Mouse (Mus musculus) intestine, embryonic 16.5 days (tissue): Measurements from ENCODE around the gene Slc6a9. TPM values are rescaled to one million over a fixed set of nuclear protein-coding genes. Genes with fewer than 3 reads are reported as not detected.

Experiments used
- ATAC-seq: fragments of 200-750 bp; cut with Nextera tagmentation; 2 replicates; pipeline ENCODE4 v1.8.0; 2017; ENCODE audit warnings: moderate TSS enrichment, moderate library complexity
- H3K27ac ChIP-seq: fragments of 300-500 bp; sonication (generic); 2 replicates; pipeline ENCODE4 v1.5.1; 2014; ENCODE audit warnings: mild to moderate bottlenecking, low read length
- H3K27me3 ChIP-seq: fragments of 300-500 bp; sonication (generic); replicated peaks from 2 replicates; pipeline ENCODE4 v1.6.1; 2014; ENCODE audit warnings: low read length, control low read depth, mixed read lengths; ENCODE audit not compliant: control insufficient read depth, insufficient read depth
- H3K36me3 ChIP-seq: fragments of 300-500 bp; sonication (generic); 2 replicates; pipeline ENCODE4 v1.6.1; 2014; ENCODE audit warnings: low read length, control low read depth; ENCODE audit not compliant: control insufficient read depth, insufficient read depth
- H3K4me1 ChIP-seq: fragments of 300-500 bp; sonication (generic); 2 replicates; pipeline ENCODE4 v1.6.1; 2014; ENCODE audit warnings: low read length, control low read depth, mixed read lengths; ENCODE audit not compliant: control insufficient read depth, insufficient read depth
- H3K4me2 ChIP-seq: fragments of 300-500 bp; sonication (generic); 2 replicates; pipeline ENCODE4 v1.6.1; 2014; ENCODE audit warnings: low read depth, low read length, control low read depth
- H3K4me3 ChIP-seq: fragments of 300-500 bp; sonication (generic); 2 replicates; pipeline ENCODE4 v1.5.1; 2014; ENCODE audit warnings: mild to moderate bottlenecking, low read length
- H3K9ac ChIP-seq: fragments of 300-500 bp; sonication (generic); 2 replicates; pipeline ENCODE4 v1.6.1; 2014; ENCODE audit warnings: low read depth, low read length
- H3K9me3 ChIP-seq: fragments of 300-500 bp; sonication (generic); 2 replicates; pipeline ENCODE4 v1.6.1; 2016; ENCODE audit warnings: low read length, control low read depth; ENCODE audit not compliant: control insufficient read depth
- WGBS: fragments of 180-500 bp; shearing (Covaris S2); extraction: QIAGEN DNeasy Blood & Tissue Kit; methylation state at CpG from one replicate; pipeline ENCODE4 v1.1.7; 2014; 5-methylcytosine and 5-hydroxymethylcytosine counted together
- polyA plus RNA-seq: library from polyadenylated mRNA; unstranded; fragments of >200 nt; fragmentation: Nextera tagmentation; extraction: Ambion mirVana; gene quantifications from 2 replicates; pipeline ENCODE4 v1.2.1, GENCODE M21; 2015

The Slc6a9 gene
- polyA plus RNA-seq, 1 experiment from 2014 or later: 10.8 TPM

- H3K4me3 ChIP-seq: no peak overlapping the region
- peaks cover 19% of the 10 kb centered on the region for H3K4me1 ChIP-seq
- no peak for ATAC-seq
- H3K27ac ChIP-seq: no peak overlapping the region
- no peaks in the 10 kb centered on the region for H3K27me3 ChIP-seq
- no peaks in the 10 kb centered on the region for H3K36me3 ChIP-seq
- H3K9ac ChIP-seq: no peak overlapping the region
- 69% methylated on average over 8 of the region's 8 CpGs for WGBS
- no peaks in the 10 kb centered on the region for H3K9me3 ChIP-seq
- H3K4me2 ChIP-seq: no peak overlapping the region
These were observed 5.6 kb upstream of the Slc6a9 start for GRCm38 (mm10) chr4:117828572-117829145.

DNA sequence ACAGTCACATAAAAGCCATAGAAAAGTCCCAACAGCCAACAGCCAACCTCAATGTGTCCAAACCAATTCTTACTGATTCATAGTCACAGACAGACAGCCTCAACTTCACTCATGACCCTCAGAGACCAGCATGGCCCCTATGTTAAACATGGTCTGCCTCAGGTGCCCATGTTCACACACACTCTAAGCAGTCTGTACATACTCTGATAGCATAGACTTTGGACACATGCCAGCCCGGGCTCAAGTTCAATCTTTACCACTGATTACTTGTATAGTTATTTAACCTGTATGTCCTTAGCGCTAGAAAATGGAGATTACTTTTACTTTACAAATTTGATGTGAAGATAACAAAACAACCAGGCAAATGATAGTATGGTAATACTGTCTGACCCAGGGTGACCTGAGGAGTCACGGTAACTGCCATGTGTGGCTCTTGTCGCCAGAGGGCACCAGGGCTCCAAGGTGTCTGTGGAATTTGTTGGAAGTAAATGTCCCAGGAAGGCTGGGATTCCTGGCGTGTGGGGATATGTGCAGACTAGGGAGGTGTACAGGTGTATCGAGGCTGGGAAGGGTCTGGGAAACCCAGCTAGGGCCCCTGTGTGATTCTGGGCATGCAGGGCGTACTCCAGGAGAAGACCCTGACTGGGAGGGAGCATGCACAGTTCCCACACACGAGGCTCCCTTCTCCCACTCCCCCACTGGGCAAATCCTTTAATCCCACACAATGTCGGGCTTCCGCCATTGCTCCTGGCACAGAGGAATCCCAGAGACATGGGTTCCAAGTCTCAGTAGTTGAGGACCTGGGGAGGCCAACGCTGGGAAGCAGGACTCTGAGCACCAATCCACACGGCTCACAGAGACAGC lies 4.8 kb upstream of the Slc6a9 start:
- peak overlapping the region; percentile 39 for H3K4me2 ChIP-seq
- H3K27ac ChIP-seq: peak overlapping the region; percentile 67
- H3K4me3 ChIP-seq: no peak overlapping the region; the same call in 1 of the 2 replicates
- no peaks in the 10 kb centered on the region for H3K9me3 ChIP-seq
- H3K36me3 ChIP-seq: no peaks in the 10 kb centered on the region
- H3K27me3 ChIP-seq: no peaks in the 10 kb centered on the region
- peak overlapping the region; percentile 57 for H3K9ac ChIP-seq
- whole genome bisulfite sequencing: 8% methylated on average over 12 of the region's 12 CpGs
- H3K4me1 ChIP-seq: peaks cover 22% of the 10 kb centered on the region
- peak; percentile 69 for ATAC-seq

DNA sequence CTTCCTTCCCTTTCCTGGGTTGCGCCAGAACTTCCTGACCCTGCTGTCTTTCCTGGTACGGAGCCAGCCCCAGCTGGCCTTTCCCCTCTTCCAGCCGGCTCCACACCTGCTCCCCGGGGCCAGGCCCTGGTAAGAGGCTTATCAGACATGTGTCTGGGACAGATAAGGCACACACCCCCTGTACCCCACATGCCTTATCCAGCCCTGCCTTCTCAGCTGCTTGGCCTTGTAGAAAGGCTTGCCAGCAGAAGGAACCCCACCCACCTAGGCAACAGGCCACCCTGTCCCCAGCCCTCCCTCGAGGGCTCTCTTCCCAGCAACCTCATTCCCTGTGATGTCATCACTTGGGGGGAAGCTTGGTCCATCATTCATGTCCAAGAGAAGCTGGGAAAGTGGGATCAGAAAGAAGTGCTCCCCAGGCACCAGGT lies 4.2 kb upstream of the Slc6a9 start:
- no peaks in the 10 kb centered on the region for H3K9me3 ChIP-seq
- H3K36me3 ChIP-seq: no peaks in the 10 kb centered on the region
- peaks cover 26% of the 10 kb centered on the region for H3K4me1 ChIP-seq
- H3K27ac ChIP-seq: peak overlapping the region; percentile 67
- no peak overlapping the region for H3K4me3 ChIP-seq
- WGBS: 7% methylated on average over 5 of the region's 5 CpGs
- H3K4me2 ChIP-seq: peak overlapping the region; percentile 39
- no peaks in the 10 kb centered on the region for H3K27me3 ChIP-seq
- ATAC-seq: peak; percentile 94
- H3K9ac ChIP-seq: peak overlapping the region; percentile 57

DNA sequence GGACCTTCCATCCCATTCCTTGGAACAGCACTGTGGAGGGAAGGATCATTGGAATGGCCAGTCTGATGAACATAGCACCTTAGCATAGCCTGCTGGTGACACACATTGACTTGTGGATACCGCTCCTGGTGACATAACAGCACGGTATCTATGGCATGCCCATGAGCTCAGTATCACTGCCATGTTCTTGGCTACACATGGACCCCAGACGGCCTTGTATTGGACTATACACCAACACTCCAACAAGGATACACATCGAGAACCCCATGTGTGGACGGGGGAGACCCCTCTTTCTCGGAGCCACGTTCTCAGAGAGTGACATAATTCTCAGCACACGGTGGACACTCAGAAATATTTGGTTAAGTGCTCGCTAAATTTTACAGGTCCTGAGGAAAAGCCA lies 3.5 kb upstream of the Slc6a9 start:
- 94% methylated on average over 9 of the region's 9 CpGs for WGBS
- no peak overlapping the region for H3K27ac ChIP-seq
- no peak overlapping the region for H3K4me3 ChIP-seq

DNA sequence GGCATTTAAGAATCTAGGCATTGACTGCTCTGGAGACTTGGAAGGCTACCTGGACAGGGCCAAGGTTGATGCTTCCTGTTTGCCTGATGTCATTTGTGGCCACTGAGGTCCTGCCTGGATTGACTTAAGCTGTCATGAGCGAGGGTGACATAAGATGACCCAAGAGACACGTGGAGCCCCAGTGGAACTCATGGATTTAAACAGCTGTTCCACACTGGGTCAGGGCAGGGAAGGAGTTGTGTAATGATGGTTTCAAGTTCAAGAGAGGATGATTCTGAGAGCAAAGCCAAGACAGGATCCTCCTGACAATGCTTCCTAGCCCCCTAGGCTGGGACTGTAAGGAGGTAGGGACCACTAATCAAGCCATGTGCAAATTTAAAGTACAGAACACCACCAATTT lies 2.8 kb upstream of the Slc6a9 start:
- Histone ChIP-seq H3K9me3 (no peaks in the 10 kb centered on the region), H3K4me1 (peaks cover 26% of the 10 kb centered on the region), H3K27ac (no peak overlapping the region), H3K36me3 (no peaks in the 10 kb centered on the region), H3K9ac (no peak overlapping the region), H3K4me2 (no peak overlapping the region), H3K4me3 (no peak overlapping the region), H3K27me3 (no peaks in the 10 kb centered on the region)
- no peak for ATAC-seq
- 67% methylated on average over 2 of the region's 2 CpGs for WGBS

More for the DNA sequence above, 3.5 kb upstream of the Slc6a9 start:
- no peaks in the 10 kb centered on the region for H3K27me3 ChIP-seq
- no peaks in the 10 kb centered on the region for H3K9me3 ChIP-seq
- H3K36me3 ChIP-seq: no peaks in the 10 kb centered on the region
- H3K4me1 ChIP-seq: peaks cover 26% of the 10 kb centered on the region
- H3K4me2 ChIP-seq: no peak overlapping the region
- H3K9ac ChIP-seq: no peak overlapping the region
- ATAC-seq: no peak

DNA sequence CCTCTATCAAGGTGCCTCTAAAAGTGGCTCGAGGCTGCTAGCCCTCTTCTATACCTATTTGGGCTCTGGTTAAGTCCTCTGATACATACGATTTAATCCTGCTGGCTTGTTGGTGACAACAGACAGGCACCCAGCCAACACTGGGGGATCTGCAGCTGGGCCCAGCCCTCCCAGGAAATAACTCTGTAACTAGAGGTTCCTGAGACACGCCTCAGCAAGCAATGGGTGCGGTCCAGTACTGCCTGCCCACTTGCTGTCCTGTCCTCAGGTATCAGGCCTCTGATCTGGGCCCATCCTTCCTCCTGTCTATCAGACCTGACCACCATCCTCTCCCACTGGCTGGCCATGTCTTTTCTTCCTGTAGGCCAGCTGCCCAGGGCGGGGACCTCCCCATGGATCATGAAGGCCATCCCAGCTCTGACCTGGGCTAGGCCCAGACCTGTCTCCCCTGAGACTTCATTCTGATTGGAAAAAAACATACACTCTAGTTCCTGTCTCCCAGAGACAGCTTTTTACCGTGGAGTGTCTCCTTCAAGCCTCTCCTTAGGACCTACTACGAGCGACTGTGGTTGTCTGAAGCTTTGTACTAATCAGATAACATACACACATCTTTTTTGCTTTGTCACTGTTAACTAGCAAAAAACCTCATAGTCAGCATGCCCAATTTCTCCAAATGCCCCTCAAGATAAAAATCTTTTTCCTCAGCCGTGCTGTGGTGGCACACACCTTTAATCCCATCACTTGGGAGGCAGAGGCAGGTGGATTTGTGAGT lies 2.2 kb upstream of the Slc6a9 start:
- H3K4me2 ChIP-seq: no peak overlapping the region
- H3K4me3 ChIP-seq: no peak overlapping the region
- 0 out of 2 replicates have a peak, but pooled peaks have one; percentile 3 for ATAC-seq
- 64% methylated on average over 9 of the region's 9 CpGs for WGBS
- peaks cover 31% of the 10 kb centered on the region for H3K4me1 ChIP-seq
- H3K9me3 ChIP-seq: no peaks in the 10 kb centered on the region
- H3K27ac ChIP-seq: no peak overlapping the region
- H3K36me3 ChIP-seq: no peaks in the 10 kb centered on the region
- H3K9ac ChIP-seq: no peak overlapping the region
- no peaks in the 10 kb centered on the region for H3K27me3 ChIP-seq

- Histone ChIP-seq H3K9me3 (no peaks in the 10 kb centered on the region), H3K27me3 (no peaks in the 10 kb centered on the region), H3K4me2 (peak overlapping the region; percentile 86), H3K36me3 (no peaks in the 10 kb centered on the region), H3K27ac (peak overlapping the region; percentile 90), H3K4me1 (peaks cover 29% of the 10 kb centered on the region), H3K4me3 (peak overlapping the region; percentile 73), H3K9ac (peak overlapping the region; percentile 82)
- peak; percentile 39 for ATAC-seq
- under 1% methylated on average over 36 of the region's 36 CpGs for WGBS
These were observed 682 bp downstream of the Slc6a9 start for GRCm38 (mm10) chr4:117834845-117835530.

DNA sequence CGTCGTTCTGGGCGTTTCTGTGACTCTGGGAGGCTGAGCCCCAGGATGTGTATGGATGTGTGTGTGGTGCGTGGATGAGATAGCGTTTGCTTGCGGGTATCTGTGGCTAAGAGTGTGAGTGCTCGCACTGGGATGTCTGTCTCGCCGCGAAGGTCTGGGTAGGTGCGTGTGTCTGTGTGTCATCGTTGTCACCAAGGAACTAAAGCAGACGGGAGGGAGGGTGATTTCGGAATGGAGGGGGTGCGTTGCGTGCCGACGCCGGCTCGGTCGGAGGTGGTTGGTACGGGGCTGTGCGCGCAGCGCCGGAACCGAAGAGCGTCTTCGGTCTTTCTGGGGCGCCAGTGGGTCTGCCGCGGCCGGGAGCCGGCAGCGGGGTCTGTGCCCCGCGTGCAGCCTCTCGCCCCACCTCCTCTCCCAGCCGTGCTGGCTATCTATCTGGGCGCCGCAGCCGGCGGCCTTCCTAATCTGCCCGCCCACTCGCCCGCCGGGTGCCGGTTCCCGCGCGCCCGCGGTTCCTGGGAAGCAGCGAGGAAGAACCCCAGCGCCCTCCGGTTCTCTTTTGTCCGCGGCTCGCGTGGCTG lies 1.3 kb downstream of the Slc6a9 start:
- Histone ChIP-seq H3K4me2 (peak overlapping the region; percentile 86), H3K9me3 (no peaks in the 10 kb centered on the region), H3K4me3 (peak overlapping the region; percentile 73), H3K27me3 (no peaks in the 10 kb centered on the region), H3K27ac (peak overlapping the region; percentile 90), H3K36me3 (no peaks in the 10 kb centered on the region), H3K4me1 (peaks cover 22% of the 10 kb centered on the region), H3K9ac (peak overlapping the region; percentile 82)
- ATAC-seq: peak; percentile 36
- WGBS: under 1% methylated on average over 59 of the region's 60 CpGs
